Mouse (Mus musculus): Measurements from ENCODE around the gene Vcl. TPM values are rescaled to one million over a fixed set of nuclear protein-coding genes. Genes with fewer than 3 reads are reported as not detected.

Gene Vcl
- polyA plus RNA-seq, 1 experiment from 2014 or later = 17.0 TPM

GRCm38 (mm10) chr14:20958971-20959370, 29.8 kb downstream of the Vcl start:
- no peaks in the 10 kb centered on the region for H3K9me3 ChIP-seq (replicated peaks)
- WGBS (ENCODE audit: insufficient replicate concordance) = 64% methylated on average over 2 of the region's 2 CpGs
- no peak overlapping the region for H3K9ac ChIP-seq
- ATAC-seq (ENCODE audit: insufficient read depth) = no peak
- H3K4me3 ChIP-seq (replicated peaks) = no peak overlapping the region
- peaks cover 9% of the 10 kb centered on the region; the same call in 1 of the 2 replicates for H3K4me1 ChIP-seq (replicated peaks)
- no peaks in the 10 kb centered on the region for H3K27me3 ChIP-seq
- H3K36me3 ChIP-seq (replicated peaks) = no peaks in the 10 kb centered on the region
- H3K27ac ChIP-seq (replicated peaks) = no peak overlapping the region
- H3K4me2 ChIP-seq = no peak overlapping the region

- Histone ChIP-seq H3K9me3 (replicated peaks) (no peaks in the 10 kb centered on the region), H3K4me1 (replicated peaks) (peaks cover 14% of the 10 kb centered on the region; the same call in 1 of the 2 replicates), H3K36me3 (replicated peaks) (no peaks in the 10 kb centered on the region), H3K27ac (replicated peaks) (no peak overlapping the region), H3K4me2 (no peak overlapping the region), H3K27me3 (no peaks in the 10 kb centered on the region), H3K9ac (no peak overlapping the region), H3K4me3 (replicated peaks) (no peak overlapping the region)
- WGBS (ENCODE audit: insufficient replicate concordance) = 45% methylated on average over 1 of the region's 1 CpGs
- no peak for ATAC-seq (ENCODE audit: insufficient read depth)
Observed at GRCm38 (mm10) chr14:20962466-20962865, 33.3 kb downstream of the Vcl start.

DNA sequence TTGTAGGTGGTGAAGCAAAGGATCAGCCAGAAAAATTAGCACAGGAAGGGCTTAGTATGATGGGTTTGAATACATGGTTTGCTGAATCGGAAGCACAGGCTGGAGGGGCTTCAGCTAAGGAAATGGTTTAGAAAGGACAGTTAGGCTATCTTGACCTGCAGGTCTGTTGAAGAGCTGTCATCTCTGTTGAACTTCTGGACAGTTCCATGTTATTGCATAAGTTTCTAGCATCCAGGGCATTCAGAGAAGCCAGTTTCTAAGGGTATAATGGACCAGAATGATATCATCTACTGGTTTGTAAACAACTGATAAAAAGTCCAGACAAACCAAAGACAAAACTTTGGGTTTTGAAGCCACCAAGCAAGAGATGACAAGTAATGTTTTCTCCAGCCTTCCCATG, 33.7 kb downstream of the Vcl start:
- Histone ChIP-seq H3K4me1 (replicated peaks) (peaks cover 14% of the 10 kb centered on the region; the same call in 1 of the 2 replicates), H3K4me2 (no peak overlapping the region), H3K27ac (replicated peaks) (no peak overlapping the region), H3K4me3 (replicated peaks) (no peak overlapping the region), H3K27me3 (no peaks in the 10 kb centered on the region), H3K36me3 (replicated peaks) (no peaks in the 10 kb centered on the region), H3K9me3 (replicated peaks) (no peaks in the 10 kb centered on the region), H3K9ac (no peak overlapping the region)
- WGBS (ENCODE audit: insufficient replicate concordance) = 26% methylated on average over 1 of the region's 1 CpGs
- ATAC-seq (ENCODE audit: insufficient read depth) = no peak

GRCm38 (mm10) chr14:20963863-20964262, 34.7 kb downstream of the Vcl start:
- H3K4me3 ChIP-seq (replicated peaks) = no peak overlapping the region
- no peak for ATAC-seq (ENCODE audit: insufficient read depth)
- no peaks in the 10 kb centered on the region for H3K9me3 ChIP-seq (replicated peaks)
- no peaks in the 10 kb centered on the region for H3K36me3 ChIP-seq (replicated peaks)
- peaks cover 14% of the 10 kb centered on the region; the same call in 1 of the 2 replicates for H3K4me1 ChIP-seq (replicated peaks)
- 63% methylated on average over 4 of the region's 4 CpGs for whole genome bisulfite sequencing (ENCODE audit: insufficient replicate concordance)
- H3K4me2 ChIP-seq = no peak overlapping the region
- H3K27ac ChIP-seq (replicated peaks) = no peak overlapping the region
- no peak overlapping the region for H3K9ac ChIP-seq
- no peaks in the 10 kb centered on the region for H3K27me3 ChIP-seq

- Histone ChIP-seq H3K36me3 (replicated peaks) (no peaks in the 10 kb centered on the region), H3K4me3 (replicated peaks) (no peak overlapping the region), H3K9ac (no peak overlapping the region), H3K4me2 (no peak overlapping the region), H3K9me3 (replicated peaks) (no peaks in the 10 kb centered on the region), H3K4me1 (replicated peaks) (peaks cover 14% of the 10 kb centered on the region; the same call in 1 of the 2 replicates), H3K27me3 (no peaks in the 10 kb centered on the region), H3K27ac (replicated peaks) (no peak overlapping the region)
- 52% methylated on average over 2 of the region's 2 CpGs for WGBS (ENCODE audit: insufficient replicate concordance)
- ATAC-seq (ENCODE audit: insufficient read depth) = no peak
Observed at GRCm38 (mm10) chr14:20964285-20964684, 35.1 kb downstream of the Vcl start.

DNA sequence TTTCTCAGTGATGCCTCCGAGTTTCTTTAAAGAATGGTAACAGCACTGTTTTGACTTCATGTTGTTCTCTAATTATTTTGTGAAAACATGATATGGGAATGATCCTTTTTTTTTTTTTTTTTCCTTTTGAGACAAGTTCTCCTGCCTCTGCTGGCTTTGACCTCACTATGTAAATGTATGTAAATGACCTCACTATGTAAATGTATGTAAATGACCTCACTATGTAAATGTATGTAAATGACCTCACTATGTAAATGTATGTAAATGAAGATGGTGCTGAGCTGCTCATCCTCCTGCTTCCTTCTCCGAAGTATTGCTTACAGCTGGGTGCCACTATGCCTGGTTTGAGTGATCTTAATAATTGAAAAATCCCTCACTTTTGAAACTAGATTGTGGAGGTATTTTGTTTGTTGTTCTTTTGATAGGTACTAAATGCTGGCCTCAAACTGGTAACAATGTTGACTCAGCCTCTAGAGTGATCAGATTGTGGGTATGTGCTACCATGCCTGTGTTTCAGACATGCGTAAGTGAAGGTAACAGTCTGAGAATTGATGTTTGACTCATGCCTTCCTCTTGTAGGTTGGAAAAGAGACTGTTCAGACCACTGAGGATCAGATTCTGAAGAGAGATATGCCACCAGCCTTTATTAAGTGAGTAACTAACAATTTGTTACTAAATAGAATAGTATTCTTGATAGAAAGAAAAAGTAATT, 37.9 kb downstream of the Vcl start:
- no peaks in the 10 kb centered on the region for H3K27me3 ChIP-seq
- H3K27ac ChIP-seq (replicated peaks) = no peak overlapping the region
- peaks cover 14% of the 10 kb centered on the region; the same call in 1 of the 2 replicates for H3K4me1 ChIP-seq (replicated peaks)
- H3K4me3 ChIP-seq (replicated peaks) = no peak overlapping the region
- WGBS (ENCODE audit: insufficient replicate concordance) = 79% methylated on average over 3 of the region's 3 CpGs
- no peak overlapping the region for H3K4me2 ChIP-seq
- no peaks in the 10 kb centered on the region for H3K36me3 ChIP-seq (replicated peaks)
- ATAC-seq (ENCODE audit: insufficient read depth) = no peak
- H3K9ac ChIP-seq = no peak overlapping the region
- H3K9me3 ChIP-seq (replicated peaks) = no peaks in the 10 kb centered on the region

DNA sequence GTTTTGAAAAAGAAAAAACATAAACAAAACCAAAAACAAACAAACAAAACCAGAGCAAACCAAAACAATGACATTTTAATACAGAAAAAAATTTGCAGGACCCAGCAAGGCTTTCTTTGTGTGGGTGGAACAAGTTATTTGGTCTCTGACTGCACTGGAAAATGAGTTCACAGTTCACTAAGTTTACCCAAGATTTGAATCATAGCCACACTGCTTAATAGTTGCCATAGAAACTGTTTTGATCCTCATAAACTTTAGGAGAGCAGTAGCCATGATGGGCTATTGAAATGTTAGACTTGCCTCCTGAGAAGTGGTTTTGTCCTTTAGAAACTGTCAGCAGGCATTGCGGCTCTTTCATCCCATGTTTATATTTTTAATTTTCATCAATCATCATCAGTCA, 39.9 kb downstream of the Vcl start:
- no peak for ATAC-seq (ENCODE audit: insufficient read depth)
- Histone ChIP-seq H3K4me2 (no peak overlapping the region), H3K36me3 (replicated peaks) (no peaks in the 10 kb centered on the region), H3K27me3 (no peaks in the 10 kb centered on the region), H3K27ac (replicated peaks) (no peak overlapping the region), H3K4me1 (replicated peaks) (peaks cover 5% of the 10 kb centered on the region; the same call in 1 of the 2 replicates), H3K4me3 (replicated peaks) (no peak overlapping the region), H3K9ac (no peak overlapping the region), H3K9me3 (replicated peaks) (no peaks in the 10 kb centered on the region)
- 88% methylated on average over 1 of the region's 1 CpGs for WGBS (ENCODE audit: insufficient replicate concordance)

GRCm38 (mm10) chr14:20970389-20970788, 41.2 kb downstream of the Vcl start:
- Histone ChIP-seq H3K4me2 (no peak overlapping the region), H3K9ac (no peak overlapping the region), H3K9me3 (replicated peaks) (no peaks in the 10 kb centered on the region), H3K27ac (replicated peaks) (no peak overlapping the region), H3K4me1 (replicated peaks) (peaks cover 4% of the 10 kb centered on the region; the same call in 1 of the 2 replicates), H3K27me3 (no peaks in the 10 kb centered on the region), H3K36me3 (replicated peaks) (no peaks in the 10 kb centered on the region), H3K4me3 (replicated peaks) (no peak overlapping the region)
- WGBS (ENCODE audit: insufficient replicate concordance) = 67% methylated on average over 6 of the region's 6 CpGs
- no peak for ATAC-seq (ENCODE audit: insufficient read depth)

GRCm38 (mm10) chr14:20970927-20971326, 41.7 kb downstream of the Vcl start:
- Histone ChIP-seq H3K9me3 (replicated peaks) (no peaks in the 10 kb centered on the region), H3K27me3 (no peaks in the 10 kb centered on the region), H3K9ac (no peak overlapping the region), H3K36me3 (replicated peaks) (no peaks in the 10 kb centered on the region), H3K4me2 (no peak overlapping the region), H3K27ac (replicated peaks) (no peak overlapping the region), H3K4me3 (replicated peaks) (no peak overlapping the region), H3K4me1 (replicated peaks) (no peaks in the 10 kb centered on the region)
- ATAC-seq (ENCODE audit: insufficient read depth) = no peak
- 87% methylated on average over 9 of the region's 9 CpGs for WGBS (ENCODE audit: insufficient replicate concordance)

- no peak overlapping the region for H3K27ac ChIP-seq (replicated peaks)
- H3K27me3 ChIP-seq = no peaks in the 10 kb centered on the region
- H3K9me3 ChIP-seq (replicated peaks) = no peaks in the 10 kb centered on the region
- no peak overlapping the region for H3K4me2 ChIP-seq
- ATAC-seq (ENCODE audit: insufficient read depth) = no peak
- no peak overlapping the region for H3K4me3 ChIP-seq (replicated peaks)
- H3K36me3 ChIP-seq (replicated peaks) = no peaks in the 10 kb centered on the region
- no peak overlapping the region for H3K9ac ChIP-seq
- H3K4me1 ChIP-seq (replicated peaks) = peaks cover 16% of the 10 kb centered on the region
Observed at GRCm38 (mm10) chr14:20973821-20974220, 44.6 kb downstream of the Vcl start.

DNA sequence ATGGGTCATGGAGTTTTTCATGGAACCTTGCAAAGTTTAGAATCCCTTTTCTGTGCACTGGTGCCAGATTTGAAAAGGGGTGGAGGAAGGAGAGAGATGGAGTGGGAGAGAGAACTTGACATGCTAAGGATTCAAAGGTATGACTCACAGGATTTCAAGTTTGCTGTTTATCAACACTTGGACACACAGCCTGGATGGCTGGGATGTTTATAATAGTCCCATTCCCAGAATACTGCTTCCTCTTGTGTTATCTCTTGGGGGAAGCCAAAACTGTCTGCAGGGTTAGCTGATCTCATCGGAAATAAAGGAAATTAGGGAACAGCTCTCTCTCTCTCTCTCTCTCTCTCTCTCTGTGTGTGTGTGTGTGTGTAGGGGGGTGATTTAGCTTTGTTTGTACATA, 47.5 kb downstream of the Vcl start:
- H3K36me3 ChIP-seq (replicated peaks) = no peaks in the 10 kb centered on the region
- no peak for ATAC-seq (ENCODE audit: insufficient read depth)
- H3K27me3 ChIP-seq = no peaks in the 10 kb centered on the region
- no peak overlapping the region for H3K27ac ChIP-seq (replicated peaks)
- 29% methylated on average over 1 of the region's 1 CpGs for WGBS (ENCODE audit: insufficient replicate concordance)
- no peak overlapping the region for H3K4me3 ChIP-seq (replicated peaks)
- H3K9ac ChIP-seq = no peak overlapping the region
- peaks cover 16% of the 10 kb centered on the region for H3K4me1 ChIP-seq (replicated peaks)
- no peaks in the 10 kb centered on the region for H3K9me3 ChIP-seq (replicated peaks)
- no peak overlapping the region for H3K4me2 ChIP-seq

GRCm38 (mm10) chr14:20977726-20978125, 48.5 kb downstream of the Vcl start:
- Histone ChIP-seq H3K4me3 (replicated peaks) (no peak overlapping the region), H3K4me2 (no peak overlapping the region), H3K27ac (replicated peaks) (no peak overlapping the region), H3K36me3 (replicated peaks) (peaks cover 6% of the 10 kb centered on the region; the same call in 1 of the 2 replicates), H3K27me3 (no peaks in the 10 kb centered on the region), H3K9me3 (replicated peaks) (no peaks in the 10 kb centered on the region), H3K9ac (no peak overlapping the region), H3K4me1 (replicated peaks) (peaks cover 16% of the 10 kb centered on the region)
- WGBS (ENCODE audit: insufficient replicate concordance) = 48% methylated on average over 2 of the region's 2 CpGs
- no peak for ATAC-seq (ENCODE audit: insufficient read depth)

All from liver, embryonic 15.5 days (tissue).